Mouse (Mus musculus): ENCODE measurements around the gene Mapk8ip2.

Gene Mapk8ip2

DNA sequence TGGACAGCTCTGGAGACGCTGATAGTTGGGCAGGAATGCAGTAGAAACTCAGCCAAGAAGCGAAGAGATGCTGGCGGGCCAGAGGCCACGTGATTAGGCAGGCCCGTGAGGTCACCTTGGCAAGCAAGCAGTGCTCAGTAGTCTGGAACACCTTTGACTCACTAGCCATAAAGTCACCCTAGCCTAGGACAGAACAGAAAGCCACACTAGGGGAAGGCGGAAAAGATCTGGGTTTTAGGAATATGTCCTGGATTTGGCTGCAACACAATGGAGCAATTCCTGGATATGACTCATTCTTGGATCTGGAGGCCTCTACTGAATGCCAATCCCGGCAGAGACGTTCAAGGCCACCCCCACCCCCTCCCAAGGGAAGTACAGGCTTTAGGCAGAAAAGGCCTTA, 26.9 kb downstream of the Mapk8ip2 start:
- no peak for DNase-seq (ENCODE audit: low read depth, low spot score)

DNA sequence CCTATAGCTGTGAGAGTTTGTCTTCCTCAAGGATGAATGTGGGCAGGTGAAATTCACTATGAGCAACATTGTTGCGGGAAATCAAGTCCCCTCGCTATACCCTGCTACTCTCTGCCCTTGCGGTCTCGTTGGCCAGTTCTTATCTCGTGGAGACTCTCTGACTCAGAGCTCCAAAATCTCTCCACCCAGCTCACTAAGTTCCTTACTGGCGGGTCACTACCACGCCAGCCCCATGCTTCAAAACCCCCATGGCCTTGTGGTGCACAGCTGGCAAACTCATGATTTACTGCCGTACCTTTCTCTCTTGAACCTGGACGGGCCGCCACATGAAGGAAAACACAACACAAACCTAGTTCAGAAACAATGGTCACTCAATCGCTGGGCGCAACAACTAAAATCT, 34.5 kb downstream of the Mapk8ip2 start:
- no peak for DNase-seq (ENCODE audit: low read depth, low spot score)

DNA sequence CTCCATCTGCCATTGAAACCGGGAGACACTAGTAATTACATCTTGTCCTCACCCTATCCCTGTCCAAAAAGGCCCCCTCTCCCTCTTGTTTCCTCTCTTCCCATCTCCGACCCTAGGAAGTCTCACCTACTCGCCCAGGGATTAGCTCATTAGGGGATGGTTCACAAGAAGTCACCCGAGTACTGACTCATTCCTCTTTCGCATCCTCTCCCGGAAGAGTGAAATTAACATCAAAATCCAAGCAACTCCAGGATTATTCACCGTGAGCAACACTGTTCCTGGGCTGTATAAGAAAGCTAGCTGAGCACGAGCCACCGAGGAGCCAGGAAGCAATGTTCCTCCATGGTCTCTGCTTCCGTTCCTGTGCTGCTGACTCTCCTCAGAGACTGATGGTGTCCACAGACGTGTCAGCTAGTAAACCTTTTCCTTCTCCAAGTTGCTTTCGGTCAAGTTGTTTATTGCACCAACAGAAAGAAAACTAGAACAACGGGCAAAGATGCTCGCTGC, 35.0 kb downstream of the Mapk8ip2 start:
- no peak for DNase-seq (ENCODE audit: low read depth, low spot score)

DNA sequence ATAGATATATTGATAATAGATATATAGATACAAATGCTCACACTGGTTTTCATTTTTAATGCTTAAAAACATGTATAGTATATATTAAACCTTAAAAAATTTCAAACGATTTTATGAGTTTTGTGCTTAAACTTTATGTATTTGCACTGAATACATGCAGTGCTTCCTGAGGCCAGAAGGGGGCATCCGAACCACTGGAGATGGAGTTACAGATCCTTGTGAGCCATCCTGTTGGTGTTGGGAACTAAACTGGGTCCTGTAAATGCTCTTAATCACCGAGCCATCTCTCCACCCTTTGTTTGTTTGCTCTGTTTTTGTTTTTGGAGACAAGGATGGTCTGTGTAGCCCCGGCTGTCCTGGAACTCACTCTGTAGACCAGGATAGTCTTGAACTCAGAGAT, 41.3 kb downstream of the Mapk8ip2 start:
- no peak for DNase-seq (ENCODE audit: low read depth, low spot score)

DNA sequence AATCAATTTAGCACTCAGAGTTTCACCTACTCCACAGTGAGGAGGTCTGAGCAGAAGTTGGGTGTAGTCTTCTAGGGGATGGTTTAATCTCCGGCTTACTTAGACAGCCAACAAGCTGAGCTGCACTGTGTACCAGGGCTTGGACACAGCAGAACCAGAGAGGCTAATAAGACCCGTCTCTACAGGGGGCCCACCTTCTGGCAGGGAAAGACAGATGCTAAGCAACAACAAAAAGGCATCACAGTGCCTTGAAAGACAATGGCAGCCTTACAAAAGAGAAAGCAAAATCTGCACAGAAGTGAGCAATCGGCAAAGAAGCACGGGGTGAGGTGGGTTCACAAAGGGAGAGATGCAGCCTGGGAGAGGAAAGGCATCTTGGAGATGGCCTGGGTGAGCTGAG, 42.4 kb downstream of the Mapk8ip2 start:
- DNase-seq (ENCODE audit: low read depth, low spot score) = no peak

DNA sequence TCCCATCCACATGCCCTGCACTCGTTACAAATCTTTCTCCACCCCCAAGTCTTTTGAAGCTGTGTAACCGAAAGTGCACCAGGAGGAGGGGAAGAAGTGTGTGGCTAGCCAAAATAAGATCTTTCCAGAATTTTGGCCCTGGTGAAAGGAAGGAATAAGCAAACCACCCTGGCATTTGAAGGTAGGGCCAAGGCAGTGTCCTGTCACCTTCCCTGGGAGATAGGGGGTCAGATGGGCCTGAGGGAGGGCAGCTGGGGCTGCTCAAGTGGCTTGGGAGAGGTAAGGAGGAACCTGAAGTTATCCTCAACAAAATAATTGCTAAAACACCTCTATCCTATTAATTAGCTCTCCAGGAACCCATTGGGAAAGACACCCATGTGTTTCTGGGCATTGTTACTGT, 43.1 kb downstream of the Mapk8ip2 start:
- no peak for DNase-seq (ENCODE audit: low read depth, low spot score)

DNA sequence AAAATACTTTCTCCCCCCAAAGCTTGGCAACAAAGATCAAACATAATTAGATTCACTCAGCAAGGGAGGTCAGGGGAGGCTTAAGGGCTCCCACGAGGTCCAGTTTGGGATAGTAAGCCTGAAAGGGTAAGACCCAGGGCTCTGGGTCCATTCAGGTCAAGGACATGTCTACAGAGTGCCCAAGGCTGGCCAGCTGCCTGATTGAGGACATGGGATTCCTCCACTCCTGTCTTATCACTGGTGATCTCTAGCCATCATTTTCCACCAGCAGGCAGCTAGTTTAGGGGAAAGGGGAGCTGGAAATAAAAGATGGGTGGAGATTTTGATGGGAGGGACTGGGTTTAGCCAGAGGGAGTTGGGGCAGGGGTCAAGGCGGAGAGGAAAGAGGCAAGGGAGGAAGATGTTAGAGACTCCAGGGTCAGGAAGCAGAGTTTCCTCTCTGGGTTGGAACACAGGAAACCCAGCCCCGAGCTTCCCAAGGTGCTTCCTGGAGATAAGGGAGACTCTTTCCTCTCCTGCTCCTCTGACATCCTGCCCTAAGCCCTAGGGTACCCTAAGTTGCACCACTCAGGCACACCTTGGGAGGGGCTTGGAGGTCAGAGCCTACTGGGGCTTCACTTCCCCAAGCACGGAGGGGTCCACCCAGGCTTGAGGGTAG, 43.8 kb downstream of the Mapk8ip2 start:
- DNase-seq (ENCODE audit: low read depth, low spot score) = no peak

DNA sequence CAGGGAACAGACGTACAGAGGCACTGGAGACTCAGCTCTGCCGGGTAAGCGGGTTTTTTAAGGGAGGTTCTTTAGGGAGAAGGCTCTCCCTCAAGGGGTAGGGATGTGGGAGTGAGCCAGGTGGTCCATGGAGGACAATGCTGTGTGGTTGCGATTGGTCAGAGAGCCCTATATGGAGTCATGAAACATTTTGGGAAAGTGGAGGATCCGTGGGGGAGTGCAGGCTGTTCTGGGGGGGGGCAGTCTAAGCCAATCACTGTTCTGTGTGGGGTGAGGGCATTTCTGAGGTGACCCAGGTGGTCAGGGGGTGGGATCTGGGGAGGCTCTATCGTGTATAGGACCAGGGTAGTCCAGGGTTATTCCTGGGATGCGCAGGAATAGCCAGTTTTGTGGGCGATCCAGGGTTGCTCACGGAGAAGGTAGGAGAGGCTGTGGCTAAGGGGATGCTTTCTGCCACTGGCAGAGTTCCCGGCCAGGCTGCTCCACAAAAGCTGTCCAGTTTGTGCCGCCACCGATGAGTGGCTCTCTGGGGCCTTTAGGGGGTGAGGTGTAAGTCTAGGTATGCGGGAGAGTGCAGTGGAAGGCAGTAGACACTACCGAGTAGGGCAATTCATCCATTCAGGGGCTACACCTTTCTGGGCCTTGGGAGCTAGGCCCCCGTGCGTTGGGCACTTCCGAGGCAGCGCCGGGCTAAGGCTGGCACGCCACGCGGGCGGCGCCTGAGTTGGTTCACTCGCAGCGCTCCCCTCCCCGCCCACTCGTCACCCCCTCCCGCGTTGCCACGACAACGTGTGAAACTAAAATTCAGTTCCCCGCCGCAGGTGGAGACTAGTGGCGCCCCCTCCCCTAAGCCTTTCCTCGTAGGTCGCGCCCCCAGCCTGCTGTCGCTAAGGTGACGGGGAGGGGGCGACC, 44.6 kb downstream of the Mapk8ip2 start:
- DNase-seq (ENCODE audit: low read depth, low spot score) = no peak

DNA sequence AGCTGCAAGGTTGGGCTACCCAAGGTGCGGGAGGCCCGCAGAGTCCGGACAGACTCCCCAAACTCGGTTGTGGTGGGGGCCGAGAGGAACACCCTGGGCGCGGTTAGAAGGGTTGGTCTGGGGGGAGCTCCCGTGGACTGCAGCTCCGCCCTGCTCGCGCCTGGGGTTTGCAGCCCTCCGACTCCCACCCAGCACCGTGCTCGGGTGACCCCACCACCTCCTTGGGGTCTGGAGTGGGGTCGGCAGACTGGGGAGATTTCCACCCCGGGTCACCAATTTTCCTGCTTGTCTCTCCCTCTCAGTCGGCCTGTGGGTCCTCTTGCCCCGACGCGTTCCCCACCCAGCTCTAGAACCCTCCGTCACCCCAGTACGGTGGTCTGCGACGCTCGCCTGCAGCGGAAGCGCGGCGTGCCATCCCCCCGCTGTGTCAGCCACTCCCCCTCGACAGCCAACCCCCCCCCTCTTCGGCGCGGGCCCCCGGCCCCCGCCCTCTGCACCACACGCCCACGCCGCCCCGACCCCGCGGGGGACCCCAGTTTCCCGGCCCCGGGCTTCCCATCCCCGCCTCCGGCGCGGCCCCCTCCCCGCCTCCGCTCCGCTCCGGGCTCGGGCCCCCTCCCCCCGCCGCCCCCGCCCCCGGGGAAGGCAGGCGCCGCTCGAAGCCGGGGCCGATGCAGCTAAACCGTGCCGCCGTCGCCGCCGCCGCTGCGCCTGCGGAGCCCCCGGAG, 45.4 kb downstream of the Mapk8ip2 start, which contains the start of gene Shank3:
Gene Shank3 (plus strand): TSS at position 663 of the 728 bp plus-strand sequence.
- no peak for DNase-seq (ENCODE audit: low read depth, low spot score)

DNA sequence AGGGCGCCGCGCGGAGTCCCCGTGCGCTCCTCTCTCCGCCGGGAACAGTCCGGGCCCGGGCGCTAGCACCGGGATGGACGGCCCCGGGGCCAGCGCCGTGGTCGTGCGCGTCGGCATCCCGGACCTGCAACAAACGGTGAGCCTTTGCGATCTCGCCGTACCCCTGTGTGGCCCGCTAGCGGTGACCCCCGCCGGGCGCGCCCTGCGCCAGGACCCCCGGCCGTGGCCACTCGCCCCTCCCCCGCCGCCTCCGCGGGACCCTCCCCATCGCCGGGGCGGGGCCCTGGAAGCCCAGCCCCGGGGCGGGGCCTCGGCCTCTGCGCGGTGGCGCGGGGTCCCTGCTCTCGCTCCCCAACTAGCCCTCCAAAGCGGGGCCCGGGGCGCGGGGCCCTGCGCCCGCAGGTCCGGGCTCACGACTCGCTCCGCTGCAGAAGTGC, 46.1 kb downstream of the Mapk8ip2 start:
- DNase-seq (ENCODE audit: low read depth, low spot score) = peak; percentile 53

DNA sequence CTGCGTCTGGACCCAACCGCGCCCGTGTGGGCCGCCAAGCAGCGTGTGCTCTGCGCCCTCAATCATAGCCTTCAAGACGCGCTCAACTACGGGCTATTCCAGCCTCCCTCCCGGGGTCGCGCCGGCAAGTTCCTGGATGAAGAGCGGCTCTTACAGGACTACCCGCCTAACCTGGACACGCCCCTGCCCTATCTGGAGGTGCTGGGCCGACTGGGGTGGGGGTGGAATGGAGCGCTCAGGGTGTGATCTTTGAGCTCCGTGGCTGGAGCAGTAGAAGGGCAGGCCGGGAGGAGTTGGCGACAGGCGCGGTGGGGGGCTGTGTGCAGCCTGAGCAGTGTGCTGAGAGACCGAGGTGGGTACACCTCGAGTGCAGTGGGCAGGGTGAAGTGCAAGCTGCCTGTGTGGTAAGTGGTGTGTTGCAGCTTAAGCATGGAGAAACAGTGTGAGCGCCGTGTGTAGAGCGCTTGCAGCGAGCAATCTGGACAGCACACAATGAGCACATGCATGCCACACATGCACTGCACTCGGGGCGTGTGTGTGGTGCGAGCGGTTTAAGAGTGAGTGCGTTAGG, 46.6 kb downstream of the Mapk8ip2 start:
- DNase-seq (ENCODE audit: low read depth, low spot score) = no peak

DNA sequence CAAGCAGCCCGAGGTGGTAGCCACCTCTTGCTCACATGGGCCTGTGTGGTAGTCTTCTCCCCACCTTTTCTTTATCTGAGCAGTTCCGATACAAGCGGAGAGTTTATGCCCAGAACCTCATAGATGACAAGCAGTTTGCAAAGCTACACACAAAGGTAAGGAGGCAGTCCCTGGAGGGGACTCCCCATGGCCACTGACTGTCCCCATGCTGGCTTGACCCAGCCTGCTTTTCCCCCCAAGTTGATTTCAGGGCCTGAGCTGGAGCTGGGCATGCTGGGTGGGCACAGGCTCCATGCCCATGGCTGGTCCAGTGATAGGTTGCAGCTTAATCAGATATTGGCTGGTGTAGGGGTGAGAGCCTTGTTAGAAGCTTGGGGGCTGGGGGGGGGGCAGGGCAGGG, 47.6 kb downstream of the Mapk8ip2 start:
- DNase-seq (ENCODE audit: low read depth, low spot score) = no peak

DNA sequence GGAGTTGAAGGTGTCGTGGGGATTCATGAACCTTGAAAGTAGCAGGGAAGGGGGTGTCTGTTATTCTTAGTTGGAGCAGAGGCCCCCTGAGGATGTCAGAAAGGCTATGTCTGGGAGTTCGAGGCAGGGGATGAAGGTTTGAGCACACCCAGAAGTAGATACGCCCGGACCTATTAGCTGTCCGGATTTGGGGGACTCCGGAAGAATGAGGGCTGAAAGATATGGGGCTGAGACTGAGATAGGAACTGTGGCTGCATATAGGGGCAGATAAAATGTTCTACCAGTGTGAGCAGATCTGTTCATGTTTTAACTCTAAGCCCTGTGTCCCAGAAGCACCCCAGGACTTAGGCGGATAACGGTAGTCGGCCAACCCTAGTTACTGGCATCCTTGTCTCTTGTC, 51.1 kb downstream of the Mapk8ip2 start:
- DNase-seq (ENCODE audit: low read depth, low spot score) = no peak

DNA sequence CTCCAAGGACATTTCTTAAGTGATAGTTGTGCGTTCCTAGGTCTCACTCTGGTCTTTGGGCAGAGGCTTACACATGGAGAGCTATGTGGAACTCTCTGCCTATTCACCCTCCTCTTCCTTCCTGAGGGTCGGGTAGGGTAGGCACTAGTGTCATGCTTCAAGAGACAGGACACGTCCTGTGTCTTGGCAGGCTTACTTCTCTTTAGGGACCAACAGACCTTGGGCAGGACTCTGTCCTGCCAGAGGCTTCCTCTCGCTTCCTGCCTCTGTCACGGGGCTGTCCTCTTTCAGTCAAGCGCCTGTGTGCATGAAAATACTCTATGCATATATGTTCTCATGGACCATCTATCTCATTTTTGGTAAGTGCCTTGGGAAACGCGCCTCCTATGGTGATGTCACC, 54.0 kb downstream of the Mapk8ip2 start:
- DNase-seq (ENCODE audit: low read depth, low spot score) = no peak

DNA sequence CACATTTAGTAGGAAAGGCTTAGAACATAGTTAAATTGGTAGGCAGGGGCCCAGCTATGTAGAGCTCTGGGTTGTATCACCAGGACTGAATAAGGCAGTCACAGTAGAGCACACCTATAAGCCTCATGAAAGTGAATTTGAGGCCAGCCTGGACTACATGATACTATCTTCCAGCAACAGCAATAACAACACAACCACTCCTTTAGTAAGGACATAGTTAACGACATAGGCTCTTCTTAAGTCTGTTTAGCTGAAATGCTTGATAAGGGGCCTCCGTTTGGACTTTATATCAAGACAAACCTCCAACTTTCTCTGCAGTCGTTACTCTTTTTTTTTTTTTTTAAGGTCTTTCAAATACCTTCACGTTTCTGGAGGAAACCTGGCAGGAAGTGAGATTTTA, 59.0 kb downstream of the Mapk8ip2 start:
- DNase-seq (ENCODE audit: low read depth, low spot score) = no peak

All from embryo, embryonic 11.5 days (tissue).